Mouse (Mus musculus): ENCODE results near the gene Rnasel. TPM values are rescaled to one million over a fixed set of nuclear protein-coding genes. Genes with fewer than 3 reads are reported as not detected.

Rnasel gene
- total and polyA plus RNA-seq, 2 experiments from 2014 or later, result 19.5 to 43.9 TPM

GRCm38 (mm10) chr1:153720935-153721334, 28.3 kb upstream of the Rnasel start:
- Histone ChIP-seq H3K36me3 (ENCODE audit: insufficient read depth) (no peaks in the 10 kb centered on the region), H3K4me3 (ENCODE audit: low read depth, low read length) (no peak overlapping the region), H3K9ac (no peak overlapping the region), H3K9me3 (ENCODE audit: low read length) (no peaks in the 10 kb centered on the region), H3K4me2 (ENCODE audit: low read depth) (no peak overlapping the region), H3K27me3 (ENCODE audit: insufficient read depth, low read length) (no peaks in the 10 kb centered on the region), H3K27ac (ENCODE audit: low read depth, low read length) (no peak overlapping the region), H3K4me1 (ENCODE audit: insufficient read depth) (no peaks in the 10 kb centered on the region)
- no peak for ATAC-seq
- 69% methylated on average over 7 of the region's 7 CpGs for WGBS
- DNase-seq, result no peak
- TF ChIP-seq CTCF (IDR thresholded peaks at IDR 0.05; ENCODE audit: low read depth), result no peak

- DNase-seq, result no peak
- Histone ChIP-seq H3K9me3 (ENCODE audit: low read length) (no peaks in the 10 kb centered on the region), H3K9ac (no peak overlapping the region), H3K27ac (ENCODE audit: low read depth, low read length) (no peak overlapping the region), H3K4me2 (ENCODE audit: low read depth) (no peak overlapping the region), H3K4me3 (ENCODE audit: low read depth, low read length) (no peak overlapping the region), H3K36me3 (ENCODE audit: insufficient read depth) (no peaks in the 10 kb centered on the region), H3K27me3 (ENCODE audit: insufficient read depth, low read length) (no peaks in the 10 kb centered on the region), H3K4me1 (ENCODE audit: insufficient read depth) (no peaks in the 10 kb centered on the region)
- no peak for TF ChIP-seq CTCF (IDR thresholded peaks at IDR 0.05; ENCODE audit: low read depth)
- WGBS, result 82% methylated on average over 9 of the region's 9 CpGs
- no peak for ATAC-seq
These were observed 27.5 kb upstream of the Rnasel start for GRCm38 (mm10) chr1:153721565-153722310.

- H3K4me1 ChIP-seq (ENCODE audit: insufficient read depth), result no peaks in the 10 kb centered on the region
- no peak overlapping the region for H3K9ac ChIP-seq
- DNase-seq (no peak), ATAC-seq (no peak)
- H3K4me2 ChIP-seq (ENCODE audit: low read depth), result no peak overlapping the region
- WGBS, result 81% methylated on average over 9 of the region's 9 CpGs
- H3K4me3 ChIP-seq (ENCODE audit: low read depth, low read length), result no peak overlapping the region
- no peaks in the 10 kb centered on the region for H3K9me3 ChIP-seq (ENCODE audit: low read length)
- no peaks in the 10 kb centered on the region for H3K27me3 ChIP-seq (ENCODE audit: insufficient read depth, low read length)
- no peak for TF ChIP-seq CTCF (IDR thresholded peaks at IDR 0.05; ENCODE audit: low read depth)
- H3K27ac ChIP-seq (ENCODE audit: low read depth, low read length), result no peak overlapping the region
- no peaks in the 10 kb centered on the region for H3K36me3 ChIP-seq (ENCODE audit: insufficient read depth)
These were observed 25.8 kb upstream of the Rnasel start for GRCm38 (mm10) chr1:153723426-153723825.

GRCm38 (mm10) chr1:153726636-153727035, 22.6 kb upstream of the Rnasel start:
- peak; percentile 28 for DNase-seq

GRCm38 (mm10) chr1:153729806-153730205, 19.4 kb upstream of the Rnasel start:
- Histone ChIP-seq H3K9ac (no peak overlapping the region), H3K4me1 (ENCODE audit: insufficient read depth) (no peaks in the 10 kb centered on the region), H3K27ac (ENCODE audit: low read depth, low read length) (no peak overlapping the region), H3K36me3 (ENCODE audit: insufficient read depth) (no peaks in the 10 kb centered on the region), H3K4me3 (ENCODE audit: low read depth, low read length) (no peak overlapping the region), H3K27me3 (ENCODE audit: insufficient read depth, low read length) (no peaks in the 10 kb centered on the region), H3K9me3 (ENCODE audit: low read length) (no peaks in the 10 kb centered on the region), H3K4me2 (ENCODE audit: low read depth) (no peak overlapping the region)
- no peak for TF ChIP-seq CTCF (IDR thresholded peaks at IDR 0.05; ENCODE audit: low read depth)
- ATAC-seq (no peak), DNase-seq (no peak)
- WGBS, result 50% methylated on average over 2 of the region's 2 CpGs

More at GRCm38 (mm10) chr1:153726636-153727035, 22.6 kb upstream of the Rnasel start:
- H3K9ac ChIP-seq, result no peak overlapping the region
- H3K4me1 ChIP-seq (ENCODE audit: insufficient read depth), result no peaks in the 10 kb centered on the region
- H3K27ac ChIP-seq (ENCODE audit: low read depth, low read length), result no peak overlapping the region
- WGBS, result 67% methylated on average over 16 of the region's 16 CpGs
- TF ChIP-seq CTCF (IDR thresholded peaks at IDR 0.05; ENCODE audit: low read depth), result no peak
- H3K4me3 ChIP-seq (ENCODE audit: low read depth, low read length), result no peak overlapping the region
- no peaks in the 10 kb centered on the region for H3K27me3 ChIP-seq (ENCODE audit: insufficient read depth, low read length)
- H3K4me2 ChIP-seq (ENCODE audit: low read depth), result no peak overlapping the region
- peak; percentile 45 for ATAC-seq
- H3K36me3 ChIP-seq (ENCODE audit: insufficient read depth), result no peaks in the 10 kb centered on the region
- H3K9me3 ChIP-seq (ENCODE audit: low read length), result no peaks in the 10 kb centered on the region

GRCm38 (mm10) chr1:153730671-153731070, 18.6 kb upstream of the Rnasel start:
- no peak for TF ChIP-seq CTCF (IDR thresholded peaks at IDR 0.05; ENCODE audit: low read depth)
- no peak overlapping the region for H3K27ac ChIP-seq (ENCODE audit: low read depth, low read length)
- ATAC-seq, result 0 out of 2 replicates have a peak, but pooled peaks have one; percentile 26

GRCm38 (mm10) chr1:153733181-153733580, 16.0 kb upstream of the Rnasel start:
- no peaks in the 10 kb centered on the region for H3K9me3 ChIP-seq (ENCODE audit: low read length)

More at GRCm38 (mm10) chr1:153730671-153731070, 18.6 kb upstream of the Rnasel start:
- Histone ChIP-seq H3K4me1 (ENCODE audit: insufficient read depth) (no peaks in the 10 kb centered on the region), H3K4me2 (ENCODE audit: low read depth) (no peak overlapping the region), H3K36me3 (ENCODE audit: insufficient read depth) (no peaks in the 10 kb centered on the region), H3K4me3 (ENCODE audit: low read depth, low read length) (no peak overlapping the region), H3K27me3 (ENCODE audit: insufficient read depth, low read length) (no peaks in the 10 kb centered on the region), H3K9ac (no peak overlapping the region), H3K9me3 (ENCODE audit: low read length) (no peaks in the 10 kb centered on the region)
- no peak for DNase-seq
- WGBS, result 46% methylated on average over 3 of the region's 3 CpGs

More at GRCm38 (mm10) chr1:153733181-153733580, 16.0 kb upstream of the Rnasel start:
- no peak overlapping the region for H3K27ac ChIP-seq (ENCODE audit: low read depth, low read length)
- peaks cover 7% of the 10 kb centered on the region for H3K4me1 ChIP-seq (ENCODE audit: insufficient read depth)
- no peaks in the 10 kb centered on the region for H3K36me3 ChIP-seq (ENCODE audit: insufficient read depth)
- ATAC-seq (no peak), DNase-seq (no peak)
- no peak overlapping the region for H3K4me3 ChIP-seq (ENCODE audit: low read depth, low read length)
- H3K27me3 ChIP-seq (ENCODE audit: insufficient read depth, low read length), result no peaks in the 10 kb centered on the region
- H3K9ac ChIP-seq, result no peak overlapping the region
- TF ChIP-seq CTCF (IDR thresholded peaks at IDR 0.05; ENCODE audit: low read depth), result no peak
- WGBS, result 37% methylated on average over 9 of the region's 9 CpGs
- no peak overlapping the region for H3K4me2 ChIP-seq (ENCODE audit: low read depth)

Data from forebrain, postnatal 0 days (tissue).